Mouse (Mus musculus) forebrain, embryonic 11.5 days (tissue): ENCODE results near the gene Rassf3. TPM values are rescaled to one million over a fixed set of nuclear protein-coding genes. Genes with fewer than 3 reads are reported as not detected.
A peak's percentile ranks its signal among the peaks of the same experiment; 100 is the strongest.

Experiments
- ATAC-seq: fragments of 200-750 bp; cut with Nextera tagmentation; replicated peaks from 2 replicates; pipeline ENCODE4 v1.8.0; 2017; ENCODE audit warnings: moderate TSS enrichment; ENCODE audit not compliant: low FRiP score
- DNase-seq: peaks from one replicate; pipeline ENCODE4 v3.0.0-alpha.2; 2017; ENCODE audit warnings: low spot score
- H3K27ac ChIP-seq: fragments of 300-500 bp; sonication (generic); 2 replicates; pipeline ENCODE4 v1.5.1; 2014; ENCODE audit warnings: low read depth, low read length
- H3K27me3 ChIP-seq: fragments of 300-500 bp; sonication (generic); 2 replicates; pipeline ENCODE4 v1.6.1; 2014; ENCODE audit warnings: mild to moderate bottlenecking, low read length, mixed read lengths; ENCODE audit not compliant: control insufficient read depth, insufficient read depth
- H3K36me3 ChIP-seq: fragments of 300-500 bp; sonication (generic); 2 replicates; pipeline ENCODE4 v1.6.1; 2014; ENCODE audit warnings: mild to moderate bottlenecking, low read length, moderate library complexity, mixed read lengths; ENCODE audit not compliant: control insufficient read depth, insufficient read depth
- H3K4me1 ChIP-seq: fragments of 300-500 bp; sonication (generic); replicated peaks from 2 replicates; pipeline ENCODE4 v1.6.1; 2014; ENCODE audit warnings: low read length, mixed read lengths; ENCODE audit not compliant: control insufficient read depth, insufficient read depth
- H3K4me2 ChIP-seq: fragments of 300-500 bp; sonication (generic); 2 replicates; pipeline ENCODE4 v1.6.1; 2014; ENCODE audit warnings: low read depth, mild to moderate bottlenecking, low read length, moderate library complexity, mixed read lengths; ENCODE audit not compliant: severe bottlenecking
- H3K4me3 ChIP-seq: fragments of 300-500 bp; sonication (generic); 2 replicates; pipeline ENCODE4 v1.5.1; 2014; ENCODE audit warnings: low read depth, low read length
- H3K9ac ChIP-seq: fragments of 300-500 bp; sonication (generic); 2 replicates; pipeline ENCODE4 v1.6.1; 2014; ENCODE audit warnings: low read length
- H3K9me3 ChIP-seq: fragments of 300-500 bp; sonication (generic); 2 replicates; pipeline ENCODE4 v1.6.1; 2016; ENCODE audit warnings: low read length, mixed read lengths; ENCODE audit not compliant: control insufficient read depth
- WGBS: fragments of 180-500 bp; shearing (Covaris S2); extraction: QIAGEN DNeasy Blood & Tissue Kit; methylation state at CpG from one replicate; pipeline ENCODE4 v1.1.7; 2014; 5-methylcytosine and 5-hydroxymethylcytosine counted together
- polyA plus RNA-seq: library from polyadenylated mRNA; unstranded; fragments of >200 nt; fragmentation: Nextera tagmentation; extraction: Ambion mirVana; gene quantifications from 2 replicates; pipeline ENCODE4 v1.2.1, GENCODE M21; 2014

Gene Rassf3
- polyA plus RNA-seq, 1 experiment from 2014 or later = 7.6 TPM

DNA sequence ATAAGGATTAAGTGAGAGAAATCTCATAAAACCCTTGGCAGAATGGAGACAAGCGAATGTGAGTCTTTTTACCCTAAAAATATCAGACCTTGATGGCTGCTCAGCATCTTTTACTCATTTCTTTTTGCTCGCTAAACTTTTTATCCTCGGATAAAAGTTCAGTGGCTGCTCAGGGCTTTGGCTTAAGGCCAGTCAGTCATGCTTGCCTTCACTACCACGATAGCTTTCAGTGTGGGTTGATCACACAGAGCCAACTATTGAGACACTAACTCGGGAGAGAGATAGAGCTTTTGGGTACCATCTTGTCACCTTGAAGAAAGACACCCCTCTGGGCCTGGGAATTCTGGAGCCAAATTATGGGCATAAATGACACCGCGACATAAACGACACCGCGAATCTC lies 5.0 kb upstream of the Rassf3 start:
- no peak for ATAC-seq

DNA sequence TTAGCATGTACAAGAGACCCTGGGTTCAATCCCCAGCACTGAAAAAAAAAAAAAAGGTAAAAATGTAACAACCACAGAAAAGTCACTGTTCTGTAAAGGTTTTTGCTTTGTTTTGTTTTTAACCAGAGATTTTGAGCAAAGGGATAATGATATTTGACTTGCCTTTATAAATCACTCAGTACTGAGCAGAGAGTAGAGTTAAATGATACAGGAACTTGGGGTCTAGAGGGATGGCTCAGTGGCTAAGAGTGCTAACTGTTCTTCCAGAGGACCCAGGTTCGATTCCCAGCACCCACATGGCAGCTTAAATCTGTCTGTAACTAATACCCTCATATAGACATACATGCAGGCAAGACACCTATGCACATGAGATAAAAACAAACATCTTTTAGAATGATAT lies 3.8 kb upstream of the Rassf3 start:
- no peaks in the 10 kb centered on the region for H3K36me3 ChIP-seq
- H3K9me3 ChIP-seq = no peaks in the 10 kb centered on the region
- ATAC-seq = no peak
- 94% methylated on average over 1 of the region's 1 CpGs for WGBS
- 0 out of 2 replicates have a peak, but pooled peaks cover 3% of the 10 kb centered on the region for H3K4me1 ChIP-seq
- H3K9ac ChIP-seq = no peak overlapping the region
- H3K27me3 ChIP-seq = no peaks in the 10 kb centered on the region; the same call in 1 of the 2 replicates
- DNase-seq = no peak
- H3K27ac ChIP-seq = no peak overlapping the region
- H3K4me3 ChIP-seq = no peak overlapping the region
- H3K4me2 ChIP-seq = no peak overlapping the region

More for the DNA sequence above, 5.0 kb upstream of the Rassf3 start:
- no peak overlapping the region for H3K9ac ChIP-seq
- no peaks in the 10 kb centered on the region for H3K4me1 ChIP-seq
- H3K27me3 ChIP-seq = no peaks in the 10 kb centered on the region
- DNase-seq = no peak
- H3K4me3 ChIP-seq = no peak overlapping the region
- no peak overlapping the region for H3K27ac ChIP-seq
- WGBS = 86% methylated on average over 10 of the region's 10 CpGs
- H3K36me3 ChIP-seq = no peaks in the 10 kb centered on the region
- no peaks in the 10 kb centered on the region for H3K9me3 ChIP-seq
- H3K4me2 ChIP-seq = no peak overlapping the region

DNA sequence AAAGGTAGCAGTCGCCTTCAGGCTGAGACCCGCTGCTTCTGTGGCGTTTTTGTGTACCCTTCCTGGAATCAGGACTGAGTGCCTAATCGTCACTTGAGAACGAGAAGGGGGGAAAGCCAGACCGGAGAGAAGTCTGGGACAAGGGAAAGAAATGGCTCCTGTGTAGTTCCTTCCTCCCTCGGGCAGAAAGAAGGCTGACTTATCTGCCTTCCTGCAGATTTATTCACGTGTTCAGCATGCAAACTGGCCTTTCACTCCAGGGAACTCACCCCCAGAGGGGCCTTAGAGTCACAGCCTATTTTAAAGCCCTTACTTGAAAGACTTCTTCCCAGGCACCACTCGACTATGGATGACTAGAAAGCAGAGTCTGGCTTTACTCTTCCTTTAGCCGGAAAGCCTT lies 1.3 kb upstream of the Rassf3 start:
- H3K27ac ChIP-seq = peak overlapping the region; percentile 31; the same call in 1 of the 2 replicates

DNA sequence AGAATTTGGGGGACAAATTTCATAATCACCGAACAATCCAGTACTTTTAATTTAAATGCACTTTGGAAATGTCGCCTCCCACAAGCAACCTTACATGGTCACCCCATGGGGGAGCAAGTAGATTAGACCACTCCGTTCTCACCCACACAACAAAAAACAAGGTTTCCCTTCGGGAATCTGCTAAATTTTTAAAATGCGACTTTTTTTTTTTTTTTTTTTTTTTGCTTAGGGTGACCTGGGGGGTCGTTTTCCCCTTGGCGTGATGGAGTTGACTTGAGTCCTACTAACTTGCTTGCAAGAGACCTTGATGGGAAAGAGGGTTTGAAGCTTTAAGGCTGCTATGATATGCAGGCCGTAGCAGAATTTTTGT lies 806 bp upstream of the Rassf3 start:
- no peak for DNase-seq
- Histone ChIP-seq H3K4me1 (0 out of 2 replicates have a peak, but pooled peaks cover 3% of the 10 kb centered on the region), H3K9ac (no peak overlapping the region; the same call in 1 of the 2 replicates), H3K36me3 (no peaks in the 10 kb centered on the region), H3K27me3 (peaks cover 8% of the 10 kb centered on the region), H3K4me3 (peak overlapping the region; percentile 59), H3K27ac (peak overlapping the region; percentile 31; the same call in 1 of the 2 replicates), H3K4me2 (peak overlapping the region; percentile 92; the same call in 1 of the 2 replicates), H3K9me3 (no peaks in the 10 kb centered on the region)
- 16% methylated on average over 8 of the region's 8 CpGs for WGBS
- ATAC-seq = no peak

More for the DNA sequence above, 1.3 kb upstream of the Rassf3 start:
- Histone ChIP-seq H3K4me3 (no peak overlapping the region), H3K36me3 (no peaks in the 10 kb centered on the region), H3K9me3 (no peaks in the 10 kb centered on the region), H3K27me3 (peaks cover 8% of the 10 kb centered on the region), H3K4me1 (0 out of 2 replicates have a peak, but pooled peaks cover 3% of the 10 kb centered on the region), H3K9ac (no peak overlapping the region), H3K4me2 (peak overlapping the region; percentile 92; the same call in 1 of the 2 replicates)
- ATAC-seq = no peak
- no peak for DNase-seq
- WGBS = 11% methylated on average over 10 of the region's 10 CpGs

DNA sequence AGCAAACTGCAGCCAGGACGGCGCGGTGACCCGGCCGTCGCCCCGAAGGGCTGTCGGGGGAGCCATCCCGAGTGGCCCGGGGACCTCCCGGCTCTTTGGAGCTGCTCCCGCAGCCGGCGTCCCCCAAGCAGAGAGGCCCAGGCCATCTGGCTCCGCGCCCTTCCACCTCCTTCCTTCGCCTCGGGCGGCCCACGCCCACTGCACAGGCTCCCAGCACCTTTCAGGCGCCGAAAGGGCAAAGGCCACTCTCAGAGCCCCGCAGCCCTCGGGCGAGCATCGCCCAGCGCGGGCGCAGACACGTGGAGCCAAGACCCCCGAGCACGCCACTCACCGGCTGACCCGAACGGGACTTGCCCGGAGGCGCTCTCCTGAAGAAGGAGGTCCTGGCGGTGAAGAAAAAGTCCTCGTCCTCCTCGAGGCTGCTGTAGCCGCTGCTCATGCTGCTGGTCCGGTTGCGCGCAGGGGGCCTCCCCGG lies 438 bp downstream of the Rassf3 start:
- Histone ChIP-seq H3K9ac (peak overlapping the region; percentile 65), H3K4me3 (peak overlapping the region; percentile 59), H3K4me1 (0 out of 2 replicates have a peak, but pooled peaks cover 3% of the 10 kb centered on the region), H3K27me3 (peaks cover 8% of the 10 kb centered on the region), H3K27ac (0 out of 2 replicates have a peak overlapping the region, but pooled peaks have one; percentile 25), H3K36me3 (no peaks in the 10 kb centered on the region), H3K9me3 (no peaks in the 10 kb centered on the region), H3K4me2 (peak overlapping the region; percentile 92)
- WGBS = under 1% methylated on average over 44 of the region's 45 CpGs
- peak; percentile 79 for ATAC-seq
- DNase-seq = peak; percentile 86

DNA sequence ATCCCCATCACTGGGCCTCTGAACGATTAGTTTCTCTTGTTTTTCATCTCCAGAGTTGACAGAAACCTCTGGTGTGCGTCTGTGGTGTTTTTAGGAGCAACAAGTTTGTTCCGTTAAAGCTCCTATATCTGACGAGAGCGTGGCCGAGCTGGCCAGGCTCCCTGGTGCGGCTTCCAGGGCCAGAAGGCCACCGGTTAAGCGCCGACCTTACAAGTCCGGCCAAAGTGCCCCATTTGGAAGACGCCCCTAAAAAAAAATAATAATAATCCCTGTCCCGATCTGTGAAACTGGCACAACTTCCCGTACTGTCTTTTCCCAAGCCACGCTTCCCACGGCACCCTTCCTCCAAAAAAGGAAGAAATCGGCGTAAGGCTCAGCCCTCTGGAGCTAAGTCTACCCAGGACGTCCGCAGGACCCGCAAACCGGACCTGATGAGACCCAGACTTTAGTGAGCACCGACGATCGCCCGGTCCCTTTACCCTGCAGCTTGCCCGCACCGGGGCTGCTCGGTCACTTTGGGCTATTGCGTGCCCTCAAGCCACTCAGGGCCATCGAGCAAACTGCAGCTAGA lies 961 bp downstream of the Rassf3 start:
- no peak overlapping the region for H3K27ac ChIP-seq
- H3K9me3 ChIP-seq = no peaks in the 10 kb centered on the region
- ATAC-seq (no peak; the same call in 1 of the 2 replicates), DNase-seq (no peak)
- H3K4me1 ChIP-seq = 0 out of 2 replicates have a peak, but pooled peaks cover 3% of the 10 kb centered on the region
- WGBS = 2% methylated on average over 31 of the region's 31 CpGs
- peak overlapping the region; percentile 65 for H3K9ac ChIP-seq
- H3K4me3 ChIP-seq = peak overlapping the region; percentile 59
- H3K27me3 ChIP-seq = peaks cover 8% of the 10 kb centered on the region
- H3K4me2 ChIP-seq = peak overlapping the region; percentile 92
- no peaks in the 10 kb centered on the region for H3K36me3 ChIP-seq

DNA sequence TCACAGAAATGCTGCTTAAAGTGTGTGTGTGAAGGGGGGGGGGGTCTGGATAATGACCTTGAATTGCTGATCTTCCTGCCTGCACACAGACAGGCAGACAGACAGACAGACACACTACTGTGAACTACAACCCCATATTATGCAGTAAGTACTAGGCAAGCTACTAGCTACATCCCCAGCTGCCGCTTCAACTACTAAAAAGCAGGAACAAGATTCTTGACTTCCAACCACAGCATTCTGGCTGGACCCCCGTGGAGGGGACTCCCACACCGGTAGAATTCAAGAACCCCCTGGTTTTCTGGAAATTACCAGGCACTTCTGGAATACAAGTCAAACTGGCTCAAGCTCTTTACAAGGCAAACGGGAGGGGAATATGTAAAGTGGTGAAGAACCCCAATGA lies 1.9 kb downstream of the Rassf3 start:
- no peak overlapping the region for H3K9ac ChIP-seq
- H3K27ac ChIP-seq = no peak overlapping the region
- H3K4me3 ChIP-seq = peak overlapping the region; percentile 59; the same call in 1 of the 2 replicates
- peak overlapping the region; percentile 92 for H3K4me2 ChIP-seq
- H3K36me3 ChIP-seq = no peaks in the 10 kb centered on the region
- DNase-seq = no peak
- peaks cover 8% of the 10 kb centered on the region for H3K27me3 ChIP-seq
- H3K9me3 ChIP-seq = no peaks in the 10 kb centered on the region
- WGBS = 36% methylated on average over 4 of the region's 4 CpGs
- ATAC-seq = no peak
- 0 out of 2 replicates have a peak, but pooled peaks cover 3% of the 10 kb centered on the region for H3K4me1 ChIP-seq

DNA sequence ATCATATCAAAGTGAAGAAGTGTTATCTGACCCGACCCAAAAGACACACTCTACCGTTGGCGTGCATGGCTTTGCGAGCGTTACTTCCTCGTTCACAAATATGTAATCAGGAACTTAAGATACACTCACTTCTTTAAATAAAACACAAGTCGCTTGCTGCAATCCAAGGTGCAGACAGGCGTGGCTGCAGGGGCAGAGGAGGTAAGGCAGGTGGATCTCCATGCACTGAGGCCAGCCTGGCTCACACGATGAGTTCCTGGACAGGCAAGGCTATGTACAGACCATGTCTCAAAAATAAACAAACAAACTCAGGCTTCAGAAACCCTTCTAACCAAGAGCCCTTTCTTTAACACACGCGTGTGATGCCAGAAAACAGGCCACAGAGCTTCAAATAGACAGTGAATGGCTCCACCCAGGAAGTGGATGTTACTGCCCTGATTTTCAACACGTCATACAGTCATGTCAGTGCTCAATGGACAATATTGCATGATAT lies 2.4 kb downstream of the Rassf3 start:
- WGBS = 66% methylated on average over 12 of the region's 12 CpGs
- Histone ChIP-seq H3K9me3 (no peaks in the 10 kb centered on the region), H3K27ac (no peak overlapping the region), H3K9ac (no peak overlapping the region), H3K27me3 (peaks cover 8% of the 10 kb centered on the region), H3K4me2 (no peak overlapping the region), H3K36me3 (no peaks in the 10 kb centered on the region), H3K4me1 (0 out of 2 replicates have a peak, but pooled peaks cover 3% of the 10 kb centered on the region), H3K4me3 (no peak overlapping the region)
- ATAC-seq (no peak), DNase-seq (no peak)
